Mouse (Mus musculus): Measurements from ENCODE around the gene Rab22a.

DNA sequence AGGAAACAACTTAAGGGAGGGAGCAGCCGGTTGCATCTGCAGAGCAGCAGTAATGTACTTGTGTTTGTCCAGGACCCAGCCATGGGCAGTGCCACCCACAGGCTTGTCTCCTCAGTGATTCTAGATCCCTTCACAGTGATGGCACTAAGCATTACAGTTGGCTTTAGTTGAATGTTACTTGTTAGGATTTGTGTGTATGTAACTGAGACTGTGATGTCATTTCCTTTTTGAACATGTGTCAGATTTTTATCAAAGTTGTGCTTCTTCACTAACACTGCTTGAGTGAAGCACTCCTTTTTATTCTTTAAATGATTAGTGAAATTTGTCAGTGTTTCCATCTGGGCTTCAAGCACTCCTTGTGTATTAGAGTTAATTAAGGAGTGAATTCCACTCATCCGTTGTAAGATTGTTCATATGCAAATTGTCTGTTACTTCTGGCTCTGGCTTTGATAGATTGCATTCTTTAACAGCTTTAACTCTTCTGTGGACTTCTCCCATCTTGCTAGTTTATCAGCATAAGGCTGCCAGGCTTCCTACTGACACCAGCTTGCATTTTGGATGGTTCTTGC is 12.9 kb downstream of the Rab22a start:
- TF ChIP-seq CTCF (IDR thresholded peaks at IDR 0.05; ENCODE audit: control insufficient read depth, insufficient read depth, insufficient read length) (no peak), MAX (IDR thresholded peaks at IDR 0.05) (no peak), FOSL1 (IDR thresholded peaks at IDR 0.05; ENCODE audit: insufficient read depth, low read length, poor library complexity, severe bottlenecking) (no peak), MYOG (IDR thresholded peaks at IDR 0.05; ENCODE audit: control insufficient read depth, extremely low read depth, insufficient read length) (no peak)

Data from C2C12 (cell line).